Mouse (Mus musculus) liver, adult 2 months (tissue): ENCODE measurements at regions not wholly inside any gene's neighbourhood (a gene's known extent, or its start where the extent isn't known, plus 50 kb on each side); places are given as distances from the start of the nearest gene placed in this dataset.
"Not testable (repeated sequence)": the region's sequence is repeated elsewhere in the genome, so short reads cannot be mapped to it uniquely, and the experiment has no call there.

Experiments
- DNase-seq: peaks from one replicate; pipeline ENCODE4 v3.0.0-alpha.2; 2011; ENCODE audit warnings: low read depth, low spot score; ENCODE audit errors: extremely low read depth
- H3K27ac ChIP-seq: fragments of 200-500 bp; replicated peaks from 2 replicates; pipeline ENCODE4 v1.5.1; 2012; ENCODE audit warnings: low read depth, mild to moderate bottlenecking, control low read depth, inconsistent platforms, low read length; ENCODE audit not compliant: insufficient read depth
- H3K27me3 ChIP-seq: fragments of 200-500 bp; 2 replicates; pipeline ENCODE4 v1.6.1; 2012; ENCODE audit warnings: mild to moderate bottlenecking, moderate library complexity, low read length, inconsistent platforms; ENCODE audit not compliant: control insufficient read depth, insufficient read depth
- H3K36me3 ChIP-seq: fragments of 200-500 bp; 2 replicates; pipeline ENCODE4 v1.6.1; 2012; ENCODE audit warnings: low read length, inconsistent platforms; ENCODE audit not compliant: control insufficient read depth, insufficient read depth
- H3K4me1 ChIP-seq: fragments of 200-500 bp; 2 replicates; pipeline ENCODE4 v1.6.1; 2011; ENCODE audit warnings: low read length; ENCODE audit not compliant: control insufficient read depth, insufficient read depth
- H3K4me3 ChIP-seq: fragments of 200-500 bp; 2 replicates; pipeline ENCODE4 v1.5.1; 2011; ENCODE audit warnings: low read depth, mild to moderate bottlenecking, control low read depth, low read length, moderate library complexity; ENCODE audit not compliant: insufficient read depth
- H3K79me2 ChIP-seq: fragments of 200-500 bp; 2 replicates; pipeline ENCODE4 v1.6.1; 2012; ENCODE audit warnings: inconsistent platforms, mild to moderate bottlenecking, low read length, moderate library complexity; ENCODE audit not compliant: control insufficient read depth, insufficient read depth
- H3K9ac ChIP-seq: fragments of 200-500 bp; 2 replicates; pipeline ENCODE4 v1.6.1; 2012; ENCODE audit warnings: low read depth, mild to moderate bottlenecking, control low read depth, inconsistent platforms, low read length
- CTCF ChIP-seq: fragments of 200-500 bp; IDR thresholded peaks from 2 replicates; pipeline ENCODE4 v1.5.1; 2011; ENCODE audit warnings: low read depth, low read length, control low read depth
- POLR2A ChIP-seq: fragments of 200-500 bp; IDR thresholded peaks from 2 replicates; pipeline ENCODE4 v1.6.1; 2011; ENCODE audit warnings: low read length, control low read depth; ENCODE audit not compliant: insufficient read depth; ENCODE audit errors: extremely low read depth
- WGBS: fragments of 180-500 bp; shearing (Covaris S2); methylation state at CpG from one replicate; pipeline ENCODE4 v1.1.7; 2018; 5-methylcytosine and 5-hydroxymethylcytosine counted together

GRCm38 (mm10) chr9:36001163-36001562 lies 92.9 kb downstream of the 9230113P08Rik start:
- no peak overlapping the region for H3K27ac ChIP-seq
- H3K4me1 ChIP-seq: no peaks in the 10 kb centered on the region
- TF ChIP-seq POLR2A: no peak
- TF ChIP-seq CTCF: no peak
- no peak for DNase-seq
- no peak overlapping the region for H3K9ac ChIP-seq
- H3K27me3 ChIP-seq: no peaks in the 10 kb centered on the region
- WGBS: 31% methylated on average over 1 of the region's 1 CpGs
- no peak overlapping the region for H3K4me3 ChIP-seq
- H3K79me2 ChIP-seq: no peaks in the 10 kb centered on the region
- no peaks in the 10 kb centered on the region for H3K36me3 ChIP-seq

- not testable (repeated sequence) for H3K36me3 ChIP-seq, H3K27me3 ChIP-seq, H3K9ac ChIP-seq, H3K4me3 ChIP-seq, H3K79me2 ChIP-seq, H3K4me1 ChIP-seq, H3K27ac ChIP-seq
- WGBS: 40% methylated on average over 1 of the region's 1 CpGs
- DNase-seq: peak; percentile 1
Measured at GRCm38 (mm10) chr9:36006801-36007200, 98.6 kb downstream of the 9230113P08Rik start.
